Mouse (Mus musculus): ENCODE results near the gene Zfp950. TPM values are rescaled to one million over a fixed set of nuclear protein-coding genes. Genes with fewer than 3 reads are reported as not detected.

Zfp950 gene
- polyA plus RNA-seq, 1 experiment: 4.1 TPM

- no peak overlapping the region for H3K4me3 ChIP-seq
- H3K36me3 ChIP-seq (ENCODE audit: control insufficient read depth, insufficient read depth): peaks cover 6% of the 10 kb centered on the region
- H3K79me2 ChIP-seq (ENCODE audit: control insufficient read depth, insufficient read depth): peaks cover 14% of the 10 kb centered on the region
- H3ac ChIP-seq (ENCODE audit: control insufficient read depth, insufficient read length): no peak overlapping the region
- H3K27me3 ChIP-seq (ENCODE audit: control insufficient read depth, insufficient read depth, insufficient read length): no peaks in the 10 kb centered on the region
- no peak for TF ChIP-seq USF1 (IDR thresholded peaks at IDR 0.05; ENCODE audit: low read depth)
- no peak for TF ChIP-seq TCF12 (IDR thresholded peaks at IDR 0.05; ENCODE audit: insufficient read depth, poor library complexity, severe bottlenecking)
- no peak for TF ChIP-seq POLR2AphosphoS2 (IDR thresholded peaks at IDR 0.05; ENCODE audit: insufficient read length, low read depth)
- no peak for TF ChIP-seq REST (IDR thresholded peaks at IDR 0.05; ENCODE audit: insufficient read depth, insufficient read length)
- no peak for TF ChIP-seq MYOD1 (IDR thresholded peaks at IDR 0.05; ENCODE audit: control insufficient read depth in 1 of 3, insufficient read length in 2 of 3, low read depth in 2 of 3)
- TF ChIP-seq SRF (IDR thresholded peaks at IDR 0.05; ENCODE audit: control insufficient read depth, insufficient read length, low read depth): no peak
- no peak overlapping the region for H3K4me2 ChIP-seq (ENCODE audit: low read depth)
These were observed 2.0 kb downstream of the Zfp950 start for GRCm38 (mm10) chr19:61138655-61139054.

- no peak for TF ChIP-seq MYOG (IDR thresholded peaks at IDR 0.05; ENCODE audit: control insufficient read depth in 1 of 3, insufficient read depth in 1 of 3, insufficient read length in 2 of 3, low read depth in 2 of 3)
- no peak for TF ChIP-seq CEBPB (IDR thresholded peaks at IDR 0.05; ENCODE audit: insufficient read depth, poor library complexity, severe bottlenecking)
- no peak for TF ChIP-seq TCF3 (IDR thresholded peaks at IDR 0.05; ENCODE audit: insufficient read length, low read depth)
- Histone ChIP-seq H3K4me2 (ENCODE audit: low read depth) (no peak overlapping the region), H3K36me3 (ENCODE audit: control insufficient read depth, insufficient read depth) (peaks cover 6% of the 10 kb centered on the region), H3K4me3 (no peak overlapping the region), H3K79me2 (ENCODE audit: control insufficient read depth, insufficient read depth) (no peaks in the 10 kb centered on the region), H3ac (ENCODE audit: control insufficient read depth, insufficient read length) (no peak overlapping the region), H3K27me3 (ENCODE audit: control insufficient read depth, insufficient read depth, insufficient read length) (no peaks in the 10 kb centered on the region)
These were observed 9.5 kb downstream of the Zfp950 start for GRCm38 (mm10) chr19:61131096-61131495.

- no peak for TF ChIP-seq POLR2AphosphoS2 (IDR thresholded peaks at IDR 0.05; ENCODE audit: insufficient read length, low read depth)
- TF ChIP-seq USF1 (IDR thresholded peaks at IDR 0.05; ENCODE audit: low read depth): no peak
- TF ChIP-seq TCF12 (IDR thresholded peaks at IDR 0.05; ENCODE audit: insufficient read depth, poor library complexity, severe bottlenecking): no peak
- TF ChIP-seq TCF3 (IDR thresholded peaks at IDR 0.05; ENCODE audit: insufficient read length, low read depth): no peak
- TF ChIP-seq MAX (IDR thresholded peaks at IDR 0.05; ENCODE audit: low read depth): no peak
- no peak for TF ChIP-seq MYOD1 (IDR thresholded peaks at IDR 0.05; ENCODE audit: control insufficient read depth in 1 of 3, insufficient read length in 2 of 3, low read depth in 2 of 3)
- TF ChIP-seq REST (IDR thresholded peaks at IDR 0.05; ENCODE audit: insufficient read depth, insufficient read length): no peak
- no peak for TF ChIP-seq SRF (IDR thresholded peaks at IDR 0.05; ENCODE audit: control insufficient read depth, insufficient read length, low read depth)
- no peak for TF ChIP-seq POLR2A (IDR thresholded peaks at IDR 0.05; ENCODE audit: insufficient read length, low read depth)
- TF ChIP-seq CEBPB (IDR thresholded peaks at IDR 0.05; ENCODE audit: insufficient read depth, poor library complexity, severe bottlenecking): no peak
- TF ChIP-seq E2F4 (IDR thresholded peaks at IDR 0.05; ENCODE audit: insufficient read depth): no peak
- no peak for TF ChIP-seq MYOG (IDR thresholded peaks at IDR 0.05; ENCODE audit: control insufficient read depth in 1 of 3, insufficient read depth in 1 of 3, insufficient read length in 2 of 3, low read depth in 2 of 3)
- no peak overlapping the region for H3ac ChIP-seq (ENCODE audit: control insufficient read depth, insufficient read length)
- no peak overlapping the region for H3K4me3 ChIP-seq
- no peaks in the 10 kb centered on the region for H3K79me2 ChIP-seq (ENCODE audit: control insufficient read depth, insufficient read depth)
- no peaks in the 10 kb centered on the region for H3K36me3 ChIP-seq (ENCODE audit: control insufficient read depth, insufficient read depth)
- H3K27me3 ChIP-seq (ENCODE audit: control insufficient read depth, insufficient read depth, insufficient read length): no peaks in the 10 kb centered on the region
- no peak overlapping the region for H3K4me2 ChIP-seq (ENCODE audit: low read depth)
These were observed 30.5 kb downstream of the Zfp950 start for GRCm38 (mm10) chr19:61110184-61110583.

GRCm38 (mm10) chr19:61097764-61098163 lies 42.9 kb downstream of the Zfp950 start:
- TF ChIP-seq MYOD1 (IDR thresholded peaks at IDR 0.05; ENCODE audit: control insufficient read depth in 1 of 3, insufficient read length in 2 of 3, low read depth in 2 of 3): no peak
- no peak for TF ChIP-seq MYOG (IDR thresholded peaks at IDR 0.05; ENCODE audit: control insufficient read depth in 1 of 3, insufficient read depth in 1 of 3, insufficient read length in 2 of 3, low read depth in 2 of 3)
- no peak for TF ChIP-seq REST (IDR thresholded peaks at IDR 0.05; ENCODE audit: insufficient read depth, insufficient read length)
- no peak for TF ChIP-seq MAX (IDR thresholded peaks at IDR 0.05; ENCODE audit: low read depth)
- no peak for TF ChIP-seq TCF3 (IDR thresholded peaks at IDR 0.05; ENCODE audit: insufficient read length, low read depth)
- no peak for TF ChIP-seq E2F4 (IDR thresholded peaks at IDR 0.05; ENCODE audit: insufficient read depth)
- no peak for TF ChIP-seq POLR2AphosphoS2 (IDR thresholded peaks at IDR 0.05; ENCODE audit: insufficient read length, low read depth)
- TF ChIP-seq CEBPB (IDR thresholded peaks at IDR 0.05; ENCODE audit: insufficient read depth, poor library complexity, severe bottlenecking): no peak
- no peak for TF ChIP-seq POLR2A (IDR thresholded peaks at IDR 0.05; ENCODE audit: insufficient read length, low read depth)
- no peak for TF ChIP-seq USF1 (IDR thresholded peaks at IDR 0.05; ENCODE audit: low read depth)
- no peak for TF ChIP-seq TCF12 (IDR thresholded peaks at IDR 0.05; ENCODE audit: insufficient read depth, poor library complexity, severe bottlenecking)
- TF ChIP-seq SRF (IDR thresholded peaks at IDR 0.05; ENCODE audit: control insufficient read depth, insufficient read length, low read depth): no peak
- H3K27me3 ChIP-seq (ENCODE audit: control insufficient read depth, insufficient read depth, insufficient read length): no peaks in the 10 kb centered on the region
- no peak overlapping the region for H3ac ChIP-seq (ENCODE audit: control insufficient read depth, insufficient read length)
- no peak overlapping the region for H3K4me2 ChIP-seq (ENCODE audit: low read depth)
- no peak overlapping the region for H3K4me3 ChIP-seq
- no peaks in the 10 kb centered on the region for H3K79me2 ChIP-seq (ENCODE audit: control insufficient read depth, insufficient read depth)
- no peaks in the 10 kb centered on the region for H3K36me3 ChIP-seq (ENCODE audit: control insufficient read depth, insufficient read depth)

GRCm38 (mm10) chr19:61096776-61097175 lies 43.9 kb downstream of the Zfp950 start:
- H3ac ChIP-seq (ENCODE audit: control insufficient read depth, insufficient read length): no peak overlapping the region
- no peaks in the 10 kb centered on the region for H3K79me2 ChIP-seq (ENCODE audit: control insufficient read depth, insufficient read depth)
- no peaks in the 10 kb centered on the region for H3K27me3 ChIP-seq (ENCODE audit: control insufficient read depth, insufficient read depth, insufficient read length)
- no peak overlapping the region for H3K4me2 ChIP-seq (ENCODE audit: low read depth)
- no peaks in the 10 kb centered on the region for H3K36me3 ChIP-seq (ENCODE audit: control insufficient read depth, insufficient read depth)
- TF ChIP-seq TCF3 (IDR thresholded peaks at IDR 0.05; ENCODE audit: insufficient read length, low read depth): no peak
- no peak for TF ChIP-seq POLR2A (IDR thresholded peaks at IDR 0.05; ENCODE audit: insufficient read length, low read depth)
- no peak for TF ChIP-seq TCF12 (IDR thresholded peaks at IDR 0.05; ENCODE audit: insufficient read depth, poor library complexity, severe bottlenecking)
- TF ChIP-seq REST (IDR thresholded peaks at IDR 0.05; ENCODE audit: insufficient read depth, insufficient read length): no peak
- TF ChIP-seq USF1 (IDR thresholded peaks at IDR 0.05; ENCODE audit: low read depth): no peak
- no peak for TF ChIP-seq E2F4 (IDR thresholded peaks at IDR 0.05; ENCODE audit: insufficient read depth)
- TF ChIP-seq SRF (IDR thresholded peaks at IDR 0.05; ENCODE audit: control insufficient read depth, insufficient read length, low read depth): no peak
- no peak for TF ChIP-seq MAX (IDR thresholded peaks at IDR 0.05; ENCODE audit: low read depth)
- no peak overlapping the region for H3K4me3 ChIP-seq

Data from myocyte (in vitro differentiated cells).